Mouse (Mus musculus) mouse trophoblast stem cell (cell line): Measurements from ENCODE around the gene Vsig8.

Experiments
- in situ Hi-C, 2 experiments: fragments of 300-500 bp; cut with MseI, MboI; formaldehyde crosslinking; loops; 2 replicates in 1 of 2; 3 replicates in 1 of 2; pipeline ENCODE4 v1.15.1; 2025

Vsig8 gene

GRCm38 (mm10) chr1:172527431-172527830 lies 28.3 kb upstream of the Vsig8 start:
- in situ Hi-C loops: loop anchor here (5.0 to 10.0 kb wide), 3 partner anchors 85 to 123 kb away; no protein-coding TSS in a partner anchor

- in situ Hi-C loops: loop anchor here (5.0 to 10.0 kb wide), 3 partner anchors 84 to 124 kb away; no protein-coding TSS in a partner anchor
Measured at GRCm38 (mm10) chr1:172528701-172529100, 27.0 kb upstream of the Vsig8 start.

- in situ Hi-C loops: no loop called here
Measured at GRCm38 (mm10) chr1:172530544-172531220, 25.1 kb upstream of the Vsig8 start.

- in situ Hi-C loops: no loop called here
Measured at GRCm38 (mm10) chr1:172532551-172532950, 23.2 kb upstream of the Vsig8 start.

GRCm38 (mm10) chr1:172535116-172535515 lies 20.6 kb upstream of the Vsig8 start:
- in situ Hi-C loops: no loop called here

- in situ Hi-C loops: no loop called here
Measured at GRCm38 (mm10) chr1:172539827-172540226, 15.9 kb upstream of the Vsig8 start.

- in situ Hi-C loops: no loop called here
Measured at GRCm38 (mm10) chr1:172540283-172540820, 15.4 kb upstream of the Vsig8 start.

GRCm38 (mm10) chr1:172546062-172546461 lies 9.7 kb upstream of the Vsig8 start:
- in situ Hi-C loops: no loop called here

GRCm38 (mm10) chr1:172548501-172548900 lies 7.2 kb upstream of the Vsig8 start:
- in situ Hi-C loops: no loop called here

- in situ Hi-C loops: no loop called here
Measured at GRCm38 (mm10) chr1:172549314-172549713, 6.4 kb upstream of the Vsig8 start.

- in situ Hi-C loops: no loop called here
Measured at GRCm38 (mm10) chr1:172549717-172550116, 6.0 kb upstream of the Vsig8 start.

GRCm38 (mm10) chr1:172550551-172550951 lies 5.2 kb upstream of the Vsig8 start:
- in situ Hi-C loops: no loop called here

GRCm38 (mm10) chr1:172551009-172551408 lies 4.7 kb upstream of the Vsig8 start:
- in situ Hi-C loops: no loop called here

GRCm38 (mm10) chr1:172552623-172553022 lies 3.1 kb upstream of the Vsig8 start:
- in situ Hi-C loops: no loop called here

- in situ Hi-C loops: no loop called here
Measured at GRCm38 (mm10) chr1:172562641-172563464, 7.1 kb downstream of the Vsig8 start.

GRCm38 (mm10) chr1:172563465-172563828 lies 7.7 kb downstream of the Vsig8 start:
- in situ Hi-C loops: no loop called here

GRCm38 (mm10) chr1:172566131-172566530 lies 10.4 kb downstream of the Vsig8 start:
- in situ Hi-C loops: no loop called here

GRCm38 (mm10) chr1:172567758-172568157 lies 12.0 kb downstream of the Vsig8 start:
- in situ Hi-C loops: no loop called here

- in situ Hi-C loops: no loop called here
Measured at GRCm38 (mm10) chr1:172580116-172580515, 24.4 kb downstream of the Vsig8 start.

- in situ Hi-C loops: no loop called here
Measured at GRCm38 (mm10) chr1:172582436-172582835, 26.7 kb downstream of the Vsig8 start.

- in situ Hi-C loops: no loop called here
Measured at GRCm38 (mm10) chr1:172584271-172584670, 28.5 kb downstream of the Vsig8 start.

GRCm38 (mm10) chr1:172585026-172585425 lies 29.3 kb downstream of the Vsig8 start:
- in situ Hi-C loops: no loop called here
